8 mouse cellular contexts compared by ENCODE assay signal in the genomic region with DNA sequence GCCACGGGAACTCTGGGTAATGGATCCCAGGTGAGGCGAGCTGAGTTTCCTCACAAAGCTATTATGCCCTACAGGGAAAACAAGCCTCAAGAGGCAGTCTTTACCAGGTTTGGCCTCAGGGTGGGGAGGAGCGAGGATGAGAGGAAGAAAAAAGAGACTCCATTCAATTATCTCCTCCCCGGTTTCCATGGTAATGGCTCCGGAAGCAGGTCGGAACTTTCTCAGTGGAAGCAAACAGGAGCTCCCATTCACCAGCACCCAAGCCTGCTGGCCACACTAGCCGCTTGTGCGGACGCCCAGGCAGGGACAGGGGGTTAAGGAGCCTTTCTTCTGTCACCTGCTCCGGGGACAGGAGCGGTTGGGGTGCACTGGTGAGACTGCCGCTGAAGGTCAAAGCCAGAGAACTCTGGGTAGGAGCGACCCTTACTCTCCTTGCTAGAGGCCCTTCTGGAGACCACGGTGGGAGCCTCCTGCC.
DNase-seq lines count a peak whose midpoint lies in the region; ATAC-seq and TF ChIP-seq lines count a peak whose summit lies in the region.

No protein-coding gene starts in this region.

- no peak for DNase-seq in heart, embryonic 10.5 days (ENCODE audit: low spot score)
- no peak for DNase-seq in heart, adult 9 months (ENCODE audit: low spot score in 2 of 2)
- peak; percentile 73 for DNase-seq in hindbrain, embryonic 14.5 days (ENCODE audit: low spot score)
- peak; percentile 64 for DNase-seq in right cerebral cortex, postnatal 25 days
- no peak for DNase-seq in natural killer cell, adult 2 months (ENCODE audit: low spot score in 2 of 2)

- H3K9me3 ChIP-seq in heart, embryonic 10.5 days: no peaks in the 10 kb centered on the region
- H3K9me3 ChIP-seq in hindbrain, embryonic 14.5 days (ENCODE audit: control insufficient read depth, low read length): no peaks in the 10 kb centered on the region
- peaks cover 9% of the 10 kb centered on the region; the same call in 1 of the 2 replicates for H3K9me3 ChIP-seq in limb, embryonic 12.5 days

- WGBS in heart, embryonic 10.5 days: 39% methylated on average over 14 of the region's 14 CpGs
- 18% methylated on average over 14 of the region's 14 CpGs for WGBS in hindbrain, embryonic 14.5 days
- 49% methylated on average over 14 of the region's 14 CpGs for whole genome bisulfite sequencing in limb, embryonic 12.5 days

- H3K27ac ChIP-seq in heart, embryonic 10.5 days: peak overlapping the region; percentile 81
- peak overlapping the region; percentile 51 for H3K27ac ChIP-seq in cortical plate, adult 2 months (ENCODE audit: insufficient read depth, low read length)
- peak overlapping the region; percentile 64; the same call in 1 of the 2 replicates for H3K27ac ChIP-seq in hindbrain, embryonic 14.5 days
- peak overlapping the region; percentile 53; the same call in 1 of the 2 replicates for H3K27ac ChIP-seq in limb, embryonic 12.5 days

- peak; percentile 32 for TF ChIP-seq CTCF in cortical plate, adult 2 months (IDR thresholded peaks at IDR 0.05; ENCODE audit: extremely low read depth, insufficient read depth, low read length)

- H3K4me1 ChIP-seq in heart, embryonic 10.5 days: peaks cover 44% of the 10 kb centered on the region
- H3K4me1 ChIP-seq in cortical plate, adult 2 months (ENCODE audit: control insufficient read depth, insufficient read depth, low read length): peaks cover 3% of the 10 kb centered on the region; the same call in 1 of the 2 replicates
- H3K4me1 ChIP-seq in hindbrain, embryonic 14.5 days (replicated peaks; ENCODE audit: control insufficient read depth, insufficient read depth, low read length): peaks cover 14% of the 10 kb centered on the region
- peaks cover 37% of the 10 kb centered on the region for H3K4me1 ChIP-seq in limb, embryonic 12.5 days (replicated peaks)

- H3K9ac ChIP-seq in hindbrain, embryonic 14.5 days: peak overlapping the region; percentile 24; the same call in 1 of the 2 replicates
- 0 out of 2 replicates have a peak overlapping the region, but pooled peaks have one; percentile 19 for H3K9ac ChIP-seq in limb, embryonic 12.5 days (replicated peaks)

- H3K4me3 ChIP-seq in heart, embryonic 10.5 days: peak overlapping the region; percentile 40
- peak overlapping the region; percentile 19 for H3K4me3 ChIP-seq in cortical plate, adult 2 months (ENCODE audit: insufficient read depth, low read length)
- H3K4me3 ChIP-seq in hindbrain, embryonic 14.5 days (replicated peaks; ENCODE audit: low read length): 0 out of 2 replicates have a peak overlapping the region, but pooled peaks have one; percentile 8
- no peak overlapping the region for H3K4me3 ChIP-seq in limb, embryonic 12.5 days (replicated peaks)

- no peak for TF ChIP-seq POLR2A in cortical plate, adult 2 months (IDR thresholded peaks at IDR 0.05; ENCODE audit: extremely low read depth, insufficient read depth, low read length)

- no peaks in the 10 kb centered on the region for H3K27me3 ChIP-seq in heart, embryonic 10.5 days (ENCODE audit: insufficient read depth, poor library complexity, severe bottlenecking)
- H3K27me3 ChIP-seq in hindbrain, embryonic 14.5 days (ENCODE audit: control insufficient read depth, insufficient read depth, low read length): no peaks in the 10 kb centered on the region
- H3K27me3 ChIP-seq in limb, embryonic 12.5 days: no peaks in the 10 kb centered on the region

- H3K36me3 ChIP-seq in heart, embryonic 10.5 days: peaks cover 15% of the 10 kb centered on the region
- H3K36me3 ChIP-seq in hindbrain, embryonic 14.5 days (replicated peaks; ENCODE audit: control insufficient read depth, insufficient read depth): no peaks in the 10 kb centered on the region
- peaks cover 36% of the 10 kb centered on the region for H3K36me3 ChIP-seq in limb, embryonic 12.5 days

- ATAC-seq in hindbrain, embryonic 14.5 days (ENCODE audit: low FRiP score): peak; percentile 62
- no peak for ATAC-seq in limb, embryonic 12.5 days (ENCODE audit: insufficient number of reproducible peaks, insufficient read depth, low FRiP score, low TSS enrichment, low read depth)
- no peak for ATAC-seq in megakaryocyte, adult 5-6 weeks (ENCODE audit: poor library complexity, severe bottlenecking)

- peak overlapping the region; percentile 44 for H3K4me2 ChIP-seq in hindbrain, embryonic 14.5 days (replicated peaks)
- 0 out of 2 replicates have a peak overlapping the region, but pooled peaks have one; percentile 1 for H3K4me2 ChIP-seq in limb, embryonic 12.5 days

Comparison
In these comparisons a context has a peak if more than half of its experiments do, and no peak if none do; other contexts are left out.
1. DNase-seq: peak in hindbrain, embryonic 14.5 days (single experiment) and right cerebral cortex, postnatal 25 days (single experiment); none in heart, embryonic 10.5 days (single experiment), heart, adult 9 months (0 of 2) and natural killer cell, adult 2 months (0 of 2).
2. Peak in every context shown above with its lines, with median percentiles within 50 percentile points of each other: H3K27ac ChIP-seq.